Mouse (Mus musculus) thymus, adult 2 months (tissue): ENCODE measurements around the gene Gm3250. TPM values are rescaled to one million over a fixed set of nuclear protein-coding genes. Genes with fewer than 3 reads are reported as not detected.
"Not testable (repeated sequence)": the region's sequence is repeated elsewhere in the genome, so short reads cannot be mapped to it uniquely, and the experiment has no call there.

Experiments
- DNase-seq: peaks from one replicate; pipeline ENCODE4 v3.0.0; 2021
- H3K27ac ChIP-seq: fragments of 200-500 bp; 2 replicates; pipeline ENCODE4 v1.5.1; 2012; ENCODE audit warnings: low read length, control low read depth; ENCODE audit not compliant: control insufficient read depth, insufficient read depth
- H3K27me3 ChIP-seq: fragments of 200-500 bp; 2 replicates; pipeline ENCODE4 v1.6.1; 2012; ENCODE audit warnings: mild to moderate bottlenecking, low read length, moderate library complexity, mixed read lengths; ENCODE audit not compliant: control insufficient read depth, insufficient read depth
- H3K36me3 ChIP-seq: fragments of 200-500 bp; 2 replicates; pipeline ENCODE4 v1.6.1; 2012; ENCODE audit warnings: mild to moderate bottlenecking, low read length, moderate library complexity; ENCODE audit not compliant: control insufficient read depth, insufficient read depth
- H3K4me1 ChIP-seq: fragments of 200-500 bp; replicated peaks from 2 replicates; pipeline ENCODE4 v1.6.1; 2012; ENCODE audit warnings: low read length; ENCODE audit not compliant: control insufficient read depth, insufficient read depth
- H3K4me3 ChIP-seq: fragments of 200-500 bp; 2 replicates; pipeline ENCODE4 v1.5.1; 2012; ENCODE audit warnings: mild to moderate bottlenecking, low read length, control low read depth, moderate library complexity; ENCODE audit not compliant: control insufficient read depth, insufficient read depth
- CTCF ChIP-seq: fragments of 200-500 bp; IDR thresholded peaks from 2 replicates; pipeline ENCODE4 v1.5.1; 2012; ENCODE audit warnings: mild to moderate bottlenecking, control low read depth, low read length, moderate library complexity, borderline replicate concordance; ENCODE audit not compliant: control insufficient read depth, poor library complexity, insufficient read depth; ENCODE audit errors: extremely low read depth
- POLR2A ChIP-seq: fragments of 200-500 bp; IDR thresholded peaks from 2 replicates; pipeline ENCODE4 v1.6.1; 2012; ENCODE audit warnings: mild to moderate bottlenecking, low read length, control low read depth, moderate library complexity; ENCODE audit not compliant: control insufficient read depth, poor library complexity, insufficient read depth; ENCODE audit errors: extremely low read depth
- whole genome bisulfite sequencing: fragments of 180-500 bp; shearing (Covaris S2); methylation state at CpG from one replicate; pipeline ENCODE4 v1.1.7; 2018; 5-methylcytosine and 5-hydroxymethylcytosine counted together
- polyA plus RNA-seq: library from polyadenylated mRNA; depleted of rRNA; stranded (reverse); fragments of >200 nt; gene quantifications from 2 replicates; pipeline ENCODE4 v1.2.3, GENCODE M21; 2012

Gene Gm3250
- polyA plus RNA-seq, 1 experiment, result not detected

DNA sequence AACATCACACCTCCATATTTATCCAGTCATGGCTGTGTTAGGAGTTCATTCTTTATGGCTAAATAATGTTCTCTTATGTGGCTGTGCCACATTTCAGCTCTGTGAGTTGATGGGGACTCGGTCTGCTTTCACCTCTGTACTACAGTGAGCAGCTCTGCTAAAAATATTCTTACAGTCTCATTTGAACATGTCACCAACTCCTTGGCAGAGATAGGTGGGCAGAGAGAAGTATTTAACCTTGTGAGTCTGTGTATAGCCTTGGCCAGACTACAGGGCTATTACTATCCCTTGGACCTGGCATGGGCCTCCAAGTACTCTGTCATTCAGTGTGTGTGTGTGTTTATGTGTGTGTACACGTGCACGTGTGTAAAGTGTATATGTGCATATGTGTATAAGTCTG is 10.2 kb downstream of the Gm3250 start:
- H3K4me3 ChIP-seq, H3K27me3 ChIP-seq, H3K36me3 ChIP-seq, H3K27ac ChIP-seq, H3K4me1 ChIP-seq, DNase-seq: not testable (repeated sequence)
- WGBS, result 67% methylated on average over 3 of the region's 3 CpGs

DNA sequence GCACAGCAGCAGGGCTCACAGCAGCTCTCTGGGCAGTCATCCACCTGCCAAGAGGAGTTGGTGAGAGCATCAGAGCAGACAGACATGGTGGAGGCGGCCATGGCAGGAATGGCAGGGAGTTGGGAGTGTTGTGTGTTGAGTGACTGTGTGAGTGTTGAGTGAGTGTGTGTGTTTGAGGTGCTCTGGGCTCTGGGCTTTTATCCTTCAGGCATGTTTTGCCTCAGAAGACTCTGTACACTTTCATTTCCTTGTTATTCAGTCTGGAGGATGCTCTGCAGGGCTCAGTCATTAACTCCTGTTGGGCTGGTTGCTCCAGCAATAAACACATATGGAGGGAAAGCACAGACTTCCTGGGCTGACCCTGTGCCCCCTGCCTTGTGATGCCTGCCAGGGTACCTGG is 11.1 kb downstream of the Gm3250 start, which contains the start of gene Gm3238:
TSS of gene Gm3238 (minus strand) at position 101 of the 400 bp plus-strand sequence.
- not testable (repeated sequence) for H3K4me1 ChIP-seq, H3K27me3 ChIP-seq, H3K4me3 ChIP-seq, H3K27ac ChIP-seq, H3K36me3 ChIP-seq, DNase-seq
- 86% methylated on average over 1 of the region's 1 CpGs for WGBS

DNA sequence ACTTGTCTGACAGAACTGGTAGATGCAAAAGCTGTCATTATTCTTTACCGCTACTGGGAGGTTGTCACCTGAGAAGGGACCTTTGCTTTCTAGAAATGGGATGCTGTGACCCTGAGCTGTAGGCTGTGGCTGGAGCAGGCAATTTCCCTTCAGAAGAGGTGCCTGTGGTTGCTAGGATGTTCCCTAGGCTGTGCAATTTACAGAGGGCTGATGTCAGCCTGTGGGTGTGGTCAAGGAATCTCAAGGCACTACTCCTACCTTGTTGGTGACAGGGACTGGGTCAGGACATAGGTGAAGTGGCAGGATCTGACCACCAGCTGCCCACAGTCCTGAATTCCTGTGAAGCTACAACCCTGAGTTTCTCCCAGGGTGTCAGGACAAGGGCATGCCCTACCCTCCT is 12.6 kb downstream of the Gm3250 start:
- no peak for DNase-seq
- no peak overlapping the region for H3K4me3 ChIP-seq
- H3K27ac ChIP-seq, result no peak overlapping the region
- H3K36me3 ChIP-seq, result no peaks in the 10 kb centered on the region
- WGBS, result 86% methylated on average over 1 of the region's 1 CpGs
- H3K27me3 ChIP-seq, result no peaks in the 10 kb centered on the region
- TF ChIP-seq POLR2A (no peak), CTCF (no peak)
- H3K4me1 ChIP-seq, result no peaks in the 10 kb centered on the region

DNA sequence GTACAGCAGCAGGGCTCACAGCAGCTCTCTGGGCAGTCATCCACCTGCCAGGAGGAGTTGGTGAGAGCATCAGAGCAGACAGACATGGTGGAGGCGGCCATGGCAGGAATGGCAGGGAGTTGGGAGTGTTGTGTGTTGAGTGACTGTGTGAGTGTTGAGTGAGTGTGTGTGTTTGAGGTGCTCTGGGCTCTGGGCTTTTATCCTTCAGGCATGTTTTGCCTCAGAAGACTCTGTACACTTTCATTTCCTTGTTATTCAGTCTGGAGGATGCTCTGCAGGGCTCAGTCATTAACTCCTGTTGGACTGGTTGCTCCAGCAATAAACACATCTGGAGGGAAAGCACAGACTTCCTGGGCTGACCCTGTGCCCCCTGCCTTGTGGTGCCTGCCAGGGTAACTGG is 22.8 kb downstream of the Gm3250 start, which contains the start of gene Gm3233:
TSS of gene Gm3233 (minus strand) at position 101 of the 400 bp plus-strand sequence.
- WGBS, result 86% methylated on average over 1 of the region's 1 CpGs
- not testable (repeated sequence) for H3K27me3 ChIP-seq, H3K4me1 ChIP-seq

DNA sequence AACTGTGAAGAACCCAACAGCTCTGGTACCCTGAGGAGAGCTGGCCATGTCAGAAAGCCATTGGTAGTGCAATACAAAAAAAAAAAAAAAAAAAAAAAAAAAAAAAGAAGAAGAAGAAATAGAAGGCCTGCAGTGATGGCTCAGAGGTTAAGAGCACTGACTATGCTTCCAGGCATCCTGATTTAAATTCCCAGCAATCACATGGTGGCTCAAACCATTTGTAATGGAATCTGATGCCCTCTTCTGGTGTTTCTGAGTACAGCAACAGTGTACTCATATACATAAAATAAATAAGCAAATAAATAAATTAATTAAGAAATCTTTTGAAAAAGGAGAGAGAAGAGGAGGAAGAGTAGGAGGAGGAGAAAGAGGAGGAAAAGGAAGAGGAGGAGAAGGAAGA is 28.9 kb downstream of the Gm3250 start:
- H3K36me3 ChIP-seq, result no peaks in the 10 kb centered on the region
- H3K4me3 ChIP-seq, result no peak overlapping the region
- TF ChIP-seq CTCF, result no peak
- TF ChIP-seq POLR2A, result no peak
- H3K27ac ChIP-seq, result no peak overlapping the region
- H3K27me3 ChIP-seq, result no peaks in the 10 kb centered on the region
- H3K4me1 ChIP-seq, result no peaks in the 10 kb centered on the region
- DNase-seq, result no peak

More for the DNA sequence above, 22.8 kb downstream of the Gm3250 start, which contains the start of gene Gm3233:
- DNase-seq, H3K4me3 ChIP-seq, H3K36me3 ChIP-seq, H3K27ac ChIP-seq: not testable (repeated sequence)

DNA sequence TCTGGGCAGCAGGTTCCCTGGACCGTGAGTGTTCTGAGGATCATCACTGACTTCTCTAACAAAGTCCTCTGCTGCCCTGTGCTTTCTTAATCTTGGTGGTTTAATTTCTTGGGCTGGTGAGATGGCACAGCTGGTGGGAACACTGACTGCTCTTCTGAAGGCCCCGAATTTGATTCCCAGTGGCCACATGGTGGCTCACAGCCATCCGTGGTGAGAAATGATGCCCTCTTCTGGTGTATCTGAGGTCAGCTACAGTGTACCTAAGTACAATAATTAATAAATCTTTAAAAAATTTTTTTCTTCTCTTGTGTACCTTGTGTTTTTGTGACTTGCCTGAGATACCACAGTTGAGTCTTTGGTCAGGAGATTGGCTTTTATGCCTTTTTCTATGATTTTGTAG is 30.0 kb downstream of the Gm3250 start:
- DNase-seq, H3K27me3 ChIP-seq, H3K4me3 ChIP-seq, H3K27ac ChIP-seq, H3K4me1 ChIP-seq, H3K36me3 ChIP-seq: not testable (repeated sequence)
- WGBS, result 53% methylated on average over 3 of the region's 3 CpGs

DNA sequence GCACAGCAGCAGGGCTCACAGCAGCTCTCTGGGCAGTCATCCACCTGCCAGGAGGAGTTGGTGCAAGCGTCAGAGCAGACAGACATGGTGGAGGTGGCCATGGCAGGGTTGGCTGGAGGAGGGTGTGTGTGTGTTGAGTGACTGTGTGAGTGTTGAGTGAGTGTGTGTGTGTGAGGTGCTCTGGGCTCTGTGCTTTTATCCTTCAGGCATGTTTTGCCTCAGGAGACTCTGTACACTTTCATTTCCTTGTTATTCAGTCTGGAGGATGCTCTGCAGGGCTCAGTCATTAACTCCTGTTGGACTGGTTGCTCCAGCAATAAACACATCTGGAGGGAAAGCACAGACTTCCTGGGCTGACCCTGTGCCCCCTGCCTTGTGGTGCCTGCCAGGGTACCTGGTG is 31.1 kb downstream of the Gm3250 start, which contains the start of gene Gm9736:
TSS of gene Gm9736 (minus strand) at position 101 of the 400 bp plus-strand sequence.
- H3K4me1 ChIP-seq, H3K4me3 ChIP-seq, H3K27me3 ChIP-seq, H3K27ac ChIP-seq, DNase-seq, H3K36me3 ChIP-seq: not testable (repeated sequence)
- 52% methylated on average over 1 of the region's 1 CpGs for WGBS

DNA sequence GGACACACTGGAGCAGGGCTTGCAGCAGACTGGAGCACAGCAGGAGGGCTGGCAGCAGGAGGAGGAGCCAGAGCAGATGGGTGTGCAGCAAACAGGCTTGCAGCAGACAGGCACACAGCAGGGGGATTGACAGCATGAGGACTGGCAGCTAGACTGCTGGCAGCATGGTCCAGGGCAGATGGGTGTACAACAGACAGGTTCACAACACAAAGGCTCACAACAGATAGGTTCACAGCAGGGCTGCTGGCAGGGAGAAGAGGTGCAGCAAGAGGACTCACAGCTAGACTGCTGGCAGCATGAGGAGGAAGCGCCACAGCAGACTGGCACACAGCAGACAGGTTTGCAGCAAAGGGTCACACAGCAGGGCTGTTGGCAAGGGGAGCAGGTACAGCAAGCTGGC is 31.7 kb downstream of the Gm3250 start:
- 96% methylated on average over 1 of the region's 1 CpGs for WGBS
- not testable (repeated sequence) for H3K4me1 ChIP-seq

DNA sequence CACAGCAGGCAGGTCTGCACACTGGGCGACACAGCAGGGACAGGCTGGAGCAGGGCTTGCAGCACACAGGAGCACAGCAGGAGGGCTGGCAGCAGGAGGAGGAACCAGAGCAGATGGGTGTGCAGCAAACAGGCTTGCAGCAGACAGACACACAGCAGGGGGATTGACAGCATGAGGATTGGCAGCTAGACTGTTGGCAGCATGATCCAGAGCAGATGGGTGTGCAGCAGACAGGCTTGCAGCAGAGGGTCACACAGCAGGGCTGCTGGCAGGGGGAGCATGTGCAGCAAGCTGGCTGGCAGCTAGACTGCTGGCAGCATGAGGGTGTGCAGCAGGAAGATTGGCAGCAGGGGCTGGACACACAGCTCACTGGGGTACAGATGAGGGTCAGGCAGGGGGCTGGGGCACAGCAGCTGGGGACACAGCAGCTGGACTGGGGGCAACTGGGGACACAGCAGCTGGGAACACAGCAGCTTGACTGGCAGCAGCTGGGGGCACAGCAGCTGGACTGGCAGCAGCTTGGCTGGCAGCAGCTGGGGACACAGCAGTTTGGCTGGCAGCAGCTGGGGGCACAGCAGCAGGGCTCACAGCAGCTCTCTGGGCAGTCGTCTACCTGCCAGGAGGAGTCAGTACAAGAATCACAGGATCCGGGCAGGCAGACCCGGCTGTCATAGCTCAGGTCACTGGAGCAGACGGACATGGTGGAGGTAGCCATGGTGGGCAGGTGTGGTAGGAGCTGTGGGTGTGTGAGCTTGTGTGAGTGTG is 40.2 kb downstream of the Gm3250 start, which contains the start of gene Gm18596:
TSS of gene Gm18596 (minus strand) at position 715 of the 765 bp plus-strand sequence.
- 75% methylated on average over 5 of the region's 5 CpGs for WGBS
- not testable (repeated sequence) for H3K27ac ChIP-seq, H3K4me1 ChIP-seq, H3K27me3 ChIP-seq, H3K36me3 ChIP-seq, H3K4me3 ChIP-seq, DNase-seq

More for the DNA sequence above, 31.7 kb downstream of the Gm3250 start:
- H3K4me3 ChIP-seq, H3K27me3 ChIP-seq, DNase-seq, H3K27ac ChIP-seq, H3K36me3 ChIP-seq: not testable (repeated sequence)
